Mouse (Mus musculus) heart, postnatal 0 days (tissue): ENCODE results near the gene Kif21a.

ENCODE experiments used
- CTCF ChIP-seq: IDR thresholded peaks from 2 replicates; pipeline ENCODE4 v1.5.1; 2016; ENCODE audit warnings: antibody characterized with exemption, control low read depth, low read depth
- EP300 ChIP-seq: IDR thresholded peaks from 2 replicates; pipeline ENCODE4 v1.6.1; 2016; ENCODE audit warnings: antibody characterized with exemption, low read depth

DNA sequence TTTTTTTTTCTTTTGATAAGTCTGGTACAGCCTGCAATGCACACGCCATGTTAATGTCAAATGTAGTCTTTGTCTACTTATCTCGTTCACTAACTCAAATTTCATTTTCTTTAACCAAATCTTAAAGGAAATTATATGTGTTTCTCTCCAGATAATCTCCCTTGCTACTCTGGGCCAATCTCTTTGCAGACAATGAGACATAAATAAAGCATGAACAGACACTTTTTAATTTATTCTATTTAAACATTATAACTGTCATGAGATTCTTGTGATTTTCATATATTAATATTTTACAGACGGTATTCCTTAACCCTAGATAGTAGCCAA lies 30.9 kb downstream of the Kif21a start:
- TF ChIP-seq CTCF: no peak
- TF ChIP-seq EP300: no peak
